In the genomic region with DNA sequence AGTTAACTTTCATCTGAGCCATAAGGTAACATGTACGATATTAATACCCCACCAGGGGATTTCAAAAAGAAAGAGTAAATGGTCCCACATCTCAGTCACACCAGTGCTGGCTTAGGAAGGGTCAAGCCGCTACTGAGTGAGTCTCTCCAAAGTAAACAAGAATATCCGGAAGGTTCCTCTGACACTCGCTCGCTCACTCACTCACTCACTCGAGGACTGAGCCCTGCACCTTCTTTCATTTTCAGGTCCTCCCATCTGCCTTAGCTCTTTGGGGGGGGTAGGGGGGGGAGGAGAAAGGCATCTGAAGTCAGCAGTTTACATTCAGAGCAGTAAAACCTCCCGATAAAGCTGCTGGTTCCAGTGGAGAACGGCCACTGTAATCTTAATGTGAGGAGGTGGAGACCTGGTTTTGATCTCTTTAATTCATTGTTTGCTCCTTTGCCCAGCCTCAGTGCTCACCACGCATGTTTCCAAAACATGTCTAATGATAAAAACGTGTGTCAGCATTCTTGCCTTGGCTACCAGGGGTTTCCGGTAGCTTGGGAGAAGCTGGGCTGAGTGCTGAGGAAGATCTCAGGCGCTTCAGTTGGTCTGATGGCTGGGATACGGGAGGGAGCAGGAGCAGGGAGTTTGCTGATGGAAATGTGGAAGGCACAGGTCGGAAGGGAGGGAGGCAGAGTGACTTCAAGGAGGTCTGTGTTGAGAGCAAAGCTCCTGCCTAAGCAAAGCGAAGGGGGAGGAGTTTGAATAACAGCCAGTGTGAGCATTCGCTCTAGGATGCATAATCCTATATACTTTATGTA, we compare ENCODE assay signal across 8 mouse cellular contexts.
DNase-seq lines count a peak whose midpoint lies in the region; ATAC-seq lines count a peak whose summit lies in the region.

No protein-coding gene starts in this region.

- 0 out of 2 replicates have a peak overlapping the region, but pooled peaks have one; percentile 9 for H3K4me3 ChIP-seq in heart, embryonic 15.5 days
- H3K4me3 ChIP-seq in embryonic facial prominence, embryonic 10.5 days = peak overlapping the region; percentile 27; the same call in 1 of the 2 replicates
- H3K4me3 ChIP-seq in intestine, embryonic 14.5 days (ENCODE audit: low read depth, low read length) = no peak overlapping the region
- no peak overlapping the region for H3K4me3 ChIP-seq in neural tube, embryonic 11.5 days (ENCODE audit: low read depth, low read length)

- no peak; the same call in 1 of the 2 replicates for ATAC-seq in heart, embryonic 15.5 days (replicated peaks; ENCODE audit: insufficient number of reproducible peaks, insufficient read depth, low FRiP score, low read depth)
- ATAC-seq in intestine, embryonic 14.5 days (replicated peaks; ENCODE audit: low FRiP score, low TSS enrichment, low read depth) = peak; percentile 49; the same call in 1 of the 2 replicates
- ATAC-seq in neural tube, embryonic 11.5 days (ENCODE audit: insufficient read depth, low FRiP score, low TSS enrichment) = no peak

- H3K4me1 ChIP-seq in heart, embryonic 15.5 days (replicated peaks) = peaks cover 56% of the 10 kb centered on the region
- peaks cover 57% of the 10 kb centered on the region for H3K4me1 ChIP-seq in embryonic facial prominence, embryonic 10.5 days
- peaks cover 41% of the 10 kb centered on the region for H3K4me1 ChIP-seq in intestine, embryonic 14.5 days (replicated peaks; ENCODE audit: control insufficient read depth, insufficient read depth, low read length)
- peaks cover 40% of the 10 kb centered on the region for H3K4me1 ChIP-seq in neural tube, embryonic 11.5 days (ENCODE audit: control insufficient read depth, insufficient read depth, low read length)

- H3K9ac ChIP-seq in heart, embryonic 15.5 days = 0 out of 2 replicates have a peak overlapping the region, but pooled peaks have one; percentile 3
- H3K9ac ChIP-seq in intestine, embryonic 14.5 days (ENCODE audit: low read length) = no peak overlapping the region
- no peak overlapping the region for H3K9ac ChIP-seq in neural tube, embryonic 11.5 days (ENCODE audit: low read length)

- peak overlapping the region; percentile 25 for H3K27ac ChIP-seq in heart, embryonic 15.5 days
- peak overlapping the region; percentile 70 for H3K27ac ChIP-seq in embryonic facial prominence, embryonic 10.5 days (replicated peaks)
- H3K27ac ChIP-seq in intestine, embryonic 14.5 days (ENCODE audit: low read depth) = peak overlapping the region; percentile 44; the same call in 1 of the 2 replicates
- H3K27ac ChIP-seq in neural tube, embryonic 11.5 days (ENCODE audit: low read depth, low read length) = peak overlapping the region; percentile 65

- 30% methylated on average over 16 of the region's 16 CpGs for WGBS in heart, embryonic 15.5 days
- WGBS in embryonic facial prominence, embryonic 10.5 days = 28% methylated on average over 16 of the region's 16 CpGs
- WGBS in intestine, embryonic 14.5 days = 10% methylated on average over 16 of the region's 16 CpGs
- 36% methylated on average over 16 of the region's 16 CpGs for WGBS in neural tube, embryonic 11.5 days

- H3K27me3 ChIP-seq in heart, embryonic 15.5 days = no peaks in the 10 kb centered on the region
- no peaks in the 10 kb centered on the region for H3K27me3 ChIP-seq in embryonic facial prominence, embryonic 10.5 days (replicated peaks; ENCODE audit: low read depth, poor library complexity, severe bottlenecking)
- H3K27me3 ChIP-seq in intestine, embryonic 14.5 days (replicated peaks; ENCODE audit: control insufficient read depth, insufficient read depth, low read length) = no peaks in the 10 kb centered on the region
- H3K27me3 ChIP-seq in neural tube, embryonic 11.5 days (ENCODE audit: control insufficient read depth, insufficient read depth, low read length) = no peaks in the 10 kb centered on the region

- peak overlapping the region; percentile 41 for H3K4me2 ChIP-seq in heart, embryonic 15.5 days
- H3K4me2 ChIP-seq in intestine, embryonic 14.5 days (ENCODE audit: low read length) = peak overlapping the region; percentile 42
- H3K4me2 ChIP-seq in neural tube, embryonic 11.5 days (ENCODE audit: low read depth) = no peak overlapping the region; the same call in 1 of the 2 replicates

- H3K36me3 ChIP-seq in heart, embryonic 15.5 days = no peaks in the 10 kb centered on the region
- H3K36me3 ChIP-seq in embryonic facial prominence, embryonic 10.5 days (replicated peaks) = no peaks in the 10 kb centered on the region
- H3K36me3 ChIP-seq in intestine, embryonic 14.5 days (ENCODE audit: control insufficient read depth, insufficient read depth, low read length) = no peaks in the 10 kb centered on the region
- H3K36me3 ChIP-seq in neural tube, embryonic 11.5 days (ENCODE audit: control insufficient read depth, insufficient read depth, low read length) = no peaks in the 10 kb centered on the region

- no peaks in the 10 kb centered on the region for H3K9me3 ChIP-seq in heart, embryonic 15.5 days (replicated peaks)
- no peaks in the 10 kb centered on the region for H3K9me3 ChIP-seq in embryonic facial prominence, embryonic 10.5 days
- no peaks in the 10 kb centered on the region for H3K9me3 ChIP-seq in intestine, embryonic 14.5 days (ENCODE audit: control insufficient read depth, low read length)
- H3K9me3 ChIP-seq in neural tube, embryonic 11.5 days (ENCODE audit: control insufficient read depth, low read length) = no peaks in the 10 kb centered on the region

- DNase-seq in heart, postnatal 4 days = no peak
- peak; percentile 33 for DNase-seq in embryonic facial prominence, embryonic 10.5 days (ENCODE audit: low spot score)
- no peak for DNase-seq in intestine, embryonic 14.5 days (ENCODE audit: low spot score)
- no peak for DNase-seq in neural tube, embryonic 11.5 days (ENCODE audit: low spot score)
- DNase-seq in urinary bladder, postnatal 10 days (ENCODE audit: low spot score) = no peak
- no peak for DNase-seq in cerebellum, postnatal 36 days
- no peak for DNase-seq in cerebellum, postnatal 14 days

Comparison
In these comparisons a context has a peak if more than half of its experiments do, and no peak if none do; other contexts are left out.
1. H3K4me3 ChIP-seq: peak in heart, embryonic 15.5 days (single experiment) and embryonic facial prominence, embryonic 10.5 days (single experiment); none in intestine, embryonic 14.5 days (single experiment) and neural tube, embryonic 11.5 days (single experiment).
2. Peak in every context shown above with its lines, with median percentiles within 50 percentile points of each other: H3K27ac ChIP-seq.